Mouse (Mus musculus): ENCODE data around the gene Pcid2. TPM values are rescaled to one million over a fixed set of nuclear protein-coding genes. Genes with fewer than 3 reads are reported as not detected.

Gene Pcid2
- 10 to 100 TPM; 24.9 to 28.8 TPM for total RNA-seq (2023)

GRCm38 (mm10) chr8:13105087-13105881 lies at the start of gene Pcid2, which contains the start of gene Cul4a:
TSS of gene Pcid2 (minus strand) at chr8:13105459.
TSS of gene Cul4a (plus strand) at chr8:13105621.

GRCm38 (mm10) chr8:13060441-13061150 lies 44.7 kb downstream of the Pcid2 start, which contains the start of gene Proz:
TSS of gene Proz (plus strand) at chr8:13060914.

GRCm38 (mm10) chr8:13037015-13037414 lies 68.2 kb downstream of the Pcid2 start, which contains the start of gene F10:
TSS of gene F10 (plus strand) at chr8:13037308.

Other genes starting within 250 kb of the Pcid2 start
- gene Mcf2l, start 231.7 kb downstream of the Pcid2 start, total RNA-seq (2023), result 10 to 100 TPM; 10.6 to 11.8 TPM
- 1 to 10 TPM; 1.8 to 2.7 TPM for gene F7, start 79.4 kb downstream of the Pcid2 start, total RNA-seq (2023)
- 10 to 100 TPM; 69.0 to 89.1 TPM for gene F10, start 68.2 kb downstream of the Pcid2 start, total RNA-seq (2023)
- gene Proz, start 44.5 kb downstream of the Pcid2 start, total RNA-seq (2023), result under 1 TPM in 1 of 2 experiments, not detected in 1; 0.29 TPM
- gene Cul4a, start 162 bp upstream of the Pcid2 start, total RNA-seq (2023), result 10 to 100 TPM; 38.7 to 49.9 TPM
- gene Lamp1, start 53.7 kb upstream of the Pcid2 start, total RNA-seq (2023), result 100 to 1,000 TPM; 702 to 772 TPM
- gene Grtp1, start 95.2 kb upstream of the Pcid2 start, total RNA-seq (2023), result not detected
- gene Adprhl1, start 148.7 kb upstream of the Pcid2 start, total RNA-seq (2023), result not detected
- gene Dcun1d2, start 182.7 kb upstream of the Pcid2 start, total RNA-seq (2023), result 10 to 100 TPM; 12.9 to 18.5 TPM
- 10 to 100 TPM; 26.8 to 29.1 TPM for gene Tmco3, start 182.7 kb upstream of the Pcid2 start, total RNA-seq (2023)
- gene Tfdp1, start 233.3 kb upstream of the Pcid2 start, total RNA-seq (2023), result 10 to 100 TPM; 33.9 to 34.6 TPM